Mouse (Mus musculus) embryonic facial prominence, embryonic 11.5 days (tissue): ENCODE measurements at regions not wholly inside any gene's neighbourhood (a gene's known extent, or its start where the extent isn't known, plus 50 kb on each side); places are given as distances from the start of the nearest gene placed in this dataset.

Experiments
- ATAC-seq: fragments of 200-750 bp; cut with Nextera tagmentation; replicated peaks from 2 replicates; pipeline ENCODE4 v1.8.0; 2017; ENCODE audit warnings: low read depth; ENCODE audit not compliant: insufficient number of reproducible peaks, low FRiP score, low TSS enrichment
- DNase-seq: peaks from one replicate; pipeline ENCODE4 v3.0.0-alpha.2; 2015; ENCODE audit warnings: low spot score
- H3K27ac ChIP-seq: fragments of 300-500 bp; sonication (generic); replicated peaks from 2 replicates; pipeline ENCODE4 v1.5.1; 2014; ENCODE audit warnings: mild to moderate bottlenecking, low read depth, low read length, control low read depth
- H3K27me3 ChIP-seq: fragments of 300-500 bp; sonication (generic); 2 replicates; pipeline ENCODE4 v1.6.1; 2014; ENCODE audit warnings: mild to moderate bottlenecking, low read length, moderate library complexity, mixed read lengths; ENCODE audit not compliant: control insufficient read depth, insufficient read depth
- H3K36me3 ChIP-seq: fragments of 300-500 bp; sonication (generic); replicated peaks from 2 replicates; pipeline ENCODE4 v1.6.1; 2014; ENCODE audit warnings: low read depth, mild to moderate bottlenecking, low read length, moderate library complexity, mixed read lengths; ENCODE audit not compliant: control insufficient read depth, insufficient read depth
- H3K4me1 ChIP-seq: fragments of 300-500 bp; sonication (generic); 2 replicates; pipeline ENCODE4 v1.6.1; 2014; ENCODE audit warnings: low read length, mixed read lengths; ENCODE audit not compliant: control insufficient read depth, insufficient read depth
- H3K4me2 ChIP-seq: fragments of 300-500 bp; sonication (generic); 2 replicates; pipeline ENCODE4 v1.6.1; 2014; ENCODE audit warnings: low read depth, mild to moderate bottlenecking, control low read depth, low read length, moderate library complexity
- H3K4me3 ChIP-seq: fragments of 300-500 bp; sonication (generic); 2 replicates; pipeline ENCODE4 v1.5.1; 2014; ENCODE audit warnings: low read depth, low read length, control low read depth
- H3K9ac ChIP-seq: fragments of 300-500 bp; sonication (generic); replicated peaks from 2 replicates; pipeline ENCODE4 v1.6.1; 2014; ENCODE audit warnings: mild to moderate bottlenecking, control low read depth, low read length
- H3K9me3 ChIP-seq: fragments of 300-500 bp; sonication (generic); replicated peaks from 2 replicates; pipeline ENCODE4 v1.6.1; 2016; ENCODE audit warnings: mild to moderate bottlenecking, low read length, inconsistent platforms, mixed read lengths; ENCODE audit not compliant: control insufficient read depth
- WGBS: fragments of 180-500 bp; shearing (Covaris S2); extraction: QIAGEN DNeasy Blood & Tissue Kit; methylation state at CpG from one replicate; pipeline ENCODE4 v1.1.7; 2014; 5-methylcytosine and 5-hydroxymethylcytosine counted together

DNA sequence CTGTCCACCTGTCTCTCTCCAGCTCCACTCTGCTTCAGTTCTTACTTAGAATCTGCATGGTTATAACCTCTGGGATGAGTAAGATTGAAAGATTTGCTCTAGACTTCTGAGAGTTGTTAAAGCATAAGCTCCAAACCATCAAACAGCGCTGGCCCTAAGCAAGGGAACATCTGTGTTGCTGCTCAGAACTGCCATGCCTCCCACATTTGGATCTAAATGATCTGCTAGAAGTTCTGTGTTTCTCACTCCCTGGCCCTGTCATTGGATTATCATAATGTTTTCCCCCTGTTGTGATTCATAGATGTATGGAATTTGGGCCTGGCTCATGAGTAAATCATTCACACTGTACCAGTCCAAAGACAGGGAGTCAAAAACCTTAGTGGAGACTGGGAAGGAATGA is 448.1 kb downstream of the 1190002N15Rik start:
- Histone ChIP-seq H3K27me3 (no peaks in the 10 kb centered on the region), H3K36me3 (no peaks in the 10 kb centered on the region), H3K27ac (no peak overlapping the region), H3K4me3 (no peak overlapping the region), H3K4me2 (no peak overlapping the region), H3K4me1 (no peaks in the 10 kb centered on the region), H3K9ac (no peak overlapping the region), H3K9me3 (no peaks in the 10 kb centered on the region)
- DNase-seq: no peak
- ATAC-seq: no peak
- WGBS: 81% methylated on average over 1 of the region's 1 CpGs

DNA sequence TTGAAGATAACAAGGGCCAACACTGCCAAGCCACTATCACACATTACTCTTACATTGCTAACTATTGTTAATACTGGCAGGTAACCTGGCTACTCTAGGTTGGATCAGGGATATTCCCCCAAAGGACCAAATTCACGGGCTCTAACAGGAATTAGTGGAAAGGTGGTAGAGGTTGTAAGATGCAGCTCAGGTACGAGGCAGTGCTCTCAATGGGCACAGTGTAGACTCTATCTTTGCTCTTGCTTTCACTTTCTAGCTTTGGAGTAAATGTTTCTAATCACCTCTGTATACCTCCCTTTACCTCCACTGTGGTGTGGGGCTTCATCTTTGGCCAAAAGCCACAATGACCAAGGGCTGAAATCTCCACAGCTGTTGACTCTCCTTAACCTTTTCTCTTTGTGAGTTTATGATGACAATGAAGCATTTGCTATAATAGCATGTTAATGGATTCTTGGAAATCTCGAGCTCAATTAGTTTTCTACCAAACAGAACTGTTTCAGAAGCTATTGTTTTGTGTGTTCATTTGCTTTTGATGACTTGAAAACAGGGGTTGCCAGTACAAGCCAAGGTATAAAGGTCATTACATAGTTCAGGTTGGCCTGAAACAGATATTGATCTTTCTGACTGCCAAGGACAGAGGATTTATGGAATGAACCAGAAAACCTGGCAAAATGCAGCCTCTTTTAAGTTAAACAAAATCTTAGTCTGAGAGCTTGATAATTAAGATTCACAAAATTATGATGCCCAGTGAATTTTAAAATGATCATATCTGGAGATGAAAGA is 454.1 kb downstream of the 1190002N15Rik start:
- no peak overlapping the region for H3K4me3 ChIP-seq
- no peak for DNase-seq
- H3K36me3 ChIP-seq: no peaks in the 10 kb centered on the region
- no peaks in the 10 kb centered on the region for H3K27me3 ChIP-seq
- H3K4me2 ChIP-seq: no peak overlapping the region
- WGBS: 72% methylated on average over 3 of the region's 3 CpGs
- no peak overlapping the region for H3K27ac ChIP-seq
- no peaks in the 10 kb centered on the region for H3K4me1 ChIP-seq
- H3K9me3 ChIP-seq: no peaks in the 10 kb centered on the region
- no peak overlapping the region for H3K9ac ChIP-seq
- no peak for ATAC-seq

DNA sequence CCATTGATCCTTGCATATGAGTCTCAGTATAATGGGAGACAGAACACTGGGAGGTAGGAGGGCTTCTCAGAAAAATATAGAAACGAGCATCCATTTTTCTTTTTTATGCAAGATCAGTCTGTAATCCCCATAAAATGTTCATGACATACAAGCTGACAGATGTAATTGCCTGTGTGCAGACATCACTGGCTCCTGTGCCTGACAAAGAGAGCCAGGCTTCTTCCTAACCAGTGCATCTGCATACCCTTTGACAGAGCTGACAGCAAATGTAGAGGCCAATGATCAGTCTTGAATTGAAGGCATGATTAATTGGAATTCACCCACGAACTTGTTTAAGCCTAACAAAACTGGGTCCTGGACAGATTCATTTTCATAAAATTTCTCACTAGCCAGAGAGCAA is 463.0 kb downstream of the 1190002N15Rik start:
- Histone ChIP-seq H3K27me3 (no peaks in the 10 kb centered on the region), H3K4me2 (no peak overlapping the region), H3K36me3 (no peaks in the 10 kb centered on the region), H3K4me1 (no peaks in the 10 kb centered on the region), H3K9ac (no peak overlapping the region), H3K4me3 (no peak overlapping the region), H3K27ac (no peak overlapping the region), H3K9me3 (no peaks in the 10 kb centered on the region)
- 69% methylated on average over 2 of the region's 2 CpGs for WGBS
- ATAC-seq: no peak
- no peak for DNase-seq

DNA sequence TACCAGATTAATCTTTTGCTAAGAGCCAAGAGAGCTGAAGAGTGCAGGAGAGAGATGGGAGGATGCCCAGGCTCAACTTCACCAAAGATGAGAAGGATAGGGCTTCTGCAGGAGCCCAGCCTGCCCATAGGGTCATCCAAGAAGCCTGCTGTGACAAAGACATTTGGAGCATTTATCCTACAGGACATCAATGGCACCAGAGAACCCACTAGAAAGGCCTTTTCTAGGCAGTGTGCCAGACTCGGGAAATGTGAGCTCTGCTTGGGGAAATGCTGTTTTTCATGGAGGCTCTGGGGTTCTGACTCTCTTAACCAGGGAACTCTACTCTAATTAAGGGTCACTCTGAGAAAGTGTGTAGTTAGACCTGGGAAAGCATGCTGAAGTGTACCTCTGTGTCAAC is 470.8 kb downstream of the 1190002N15Rik start:
- Histone ChIP-seq H3K27me3 (no peaks in the 10 kb centered on the region), H3K4me3 (no peak overlapping the region), H3K9me3 (no peaks in the 10 kb centered on the region), H3K36me3 (no peaks in the 10 kb centered on the region), H3K27ac (no peak overlapping the region), H3K4me1 (no peaks in the 10 kb centered on the region), H3K9ac (no peak overlapping the region), H3K4me2 (no peak overlapping the region)
- DNase-seq: no peak
- ATAC-seq: no peak
- WGBS: 49% methylated on average over 1 of the region's 1 CpGs

DNA sequence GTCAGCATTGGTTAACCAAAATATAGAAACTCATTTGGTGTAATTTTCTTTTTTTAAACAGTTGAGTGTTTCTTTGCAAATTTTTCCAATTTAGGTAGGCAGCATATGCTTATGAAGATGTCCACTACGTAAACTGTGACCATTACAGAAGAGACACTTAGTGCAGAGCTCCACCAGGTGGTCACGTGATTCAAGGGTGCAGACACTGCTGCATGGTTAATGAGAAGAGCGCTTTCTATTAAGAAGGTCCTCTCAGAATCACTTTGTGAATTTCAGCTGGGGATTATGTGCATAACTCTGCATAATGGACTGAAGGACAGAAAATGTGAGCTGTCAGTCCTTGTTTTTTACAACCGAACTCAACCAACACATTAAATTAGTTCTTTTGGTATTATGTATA is 484.7 kb downstream of the 1190002N15Rik start:
- H3K4me2 ChIP-seq: no peak overlapping the region
- H3K4me1 ChIP-seq: no peaks in the 10 kb centered on the region
- H3K27ac ChIP-seq: no peak overlapping the region
- no peak overlapping the region for H3K9ac ChIP-seq
- ATAC-seq: no peak
- H3K9me3 ChIP-seq: no peaks in the 10 kb centered on the region
- WGBS: 77% methylated on average over 4 of the region's 4 CpGs
- H3K4me3 ChIP-seq: no peak overlapping the region
- H3K36me3 ChIP-seq: no peaks in the 10 kb centered on the region
- no peaks in the 10 kb centered on the region for H3K27me3 ChIP-seq
- no peak for DNase-seq

DNA sequence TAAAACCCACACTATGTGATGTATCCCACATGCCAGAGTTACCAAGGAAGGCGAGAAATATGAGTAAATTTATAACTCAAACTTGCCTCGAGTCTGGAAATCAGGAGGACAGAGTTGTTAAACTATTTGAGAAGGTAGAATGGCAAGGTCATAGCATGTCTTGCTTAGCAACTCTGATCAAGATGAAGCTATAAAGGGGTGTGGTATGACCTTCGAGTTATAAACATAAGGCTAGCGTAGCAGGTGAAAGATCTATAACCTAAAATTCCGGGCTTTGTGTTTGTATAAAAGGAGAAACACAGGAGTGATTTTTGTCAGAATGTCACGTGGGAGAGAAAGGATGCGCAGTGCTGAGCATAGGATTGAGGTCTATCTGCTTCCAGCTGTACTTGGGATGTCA is 490.0 kb downstream of the 1190002N15Rik start:
- Histone ChIP-seq H3K27ac (no peak overlapping the region), H3K27me3 (no peaks in the 10 kb centered on the region), H3K4me2 (no peak overlapping the region), H3K4me3 (no peak overlapping the region), H3K9ac (no peak overlapping the region), H3K4me1 (no peaks in the 10 kb centered on the region), H3K36me3 (no peaks in the 10 kb centered on the region), H3K9me3 (no peaks in the 10 kb centered on the region)
- ATAC-seq (no peak), DNase-seq (no peak)
- WGBS: 83% methylated on average over 7 of the region's 7 CpGs

DNA sequence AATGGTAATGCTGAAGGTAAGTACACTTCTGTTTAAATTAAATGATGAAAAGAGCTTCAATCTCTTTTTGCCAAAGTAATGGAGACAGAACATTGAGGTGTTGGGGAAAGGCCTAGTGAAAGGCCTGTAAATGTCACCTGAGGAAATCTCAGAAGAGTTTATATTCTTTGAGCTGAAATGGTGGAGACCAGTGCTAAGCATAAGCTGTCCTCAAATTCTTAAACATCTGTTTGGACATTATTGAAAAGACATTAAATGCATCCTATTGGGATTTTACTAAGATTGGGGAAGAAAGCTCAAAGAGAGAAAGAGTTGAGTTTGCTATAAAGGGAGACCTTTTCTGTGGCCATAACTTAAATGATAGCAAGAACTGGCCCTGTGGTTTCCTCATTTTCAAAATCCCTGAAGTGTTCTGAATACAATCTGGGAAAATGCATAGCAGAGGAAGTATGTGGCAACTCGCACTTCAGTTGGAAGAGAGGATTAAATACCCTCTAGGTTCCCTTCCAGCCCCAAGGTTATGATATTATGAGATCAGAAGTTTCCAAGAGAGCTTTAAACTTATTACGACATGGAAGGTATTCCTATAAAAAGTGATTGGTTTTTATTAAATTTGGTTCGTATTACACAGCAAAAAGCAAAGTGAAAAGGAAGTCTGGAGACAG is 492.3 kb downstream of the 1190002N15Rik start:
- DNase-seq (no peak), ATAC-seq (no peak)
- no peaks in the 10 kb centered on the region for H3K4me1 ChIP-seq
- no peaks in the 10 kb centered on the region for H3K36me3 ChIP-seq
- H3K27ac ChIP-seq: no peak overlapping the region
- no peaks in the 10 kb centered on the region for H3K9me3 ChIP-seq
- no peaks in the 10 kb centered on the region for H3K27me3 ChIP-seq
- H3K4me3 ChIP-seq: no peak overlapping the region
- no peak overlapping the region for H3K4me2 ChIP-seq
- whole genome bisulfite sequencing: 81% methylated on average over 3 of the region's 3 CpGs
- H3K9ac ChIP-seq: no peak overlapping the region

DNA sequence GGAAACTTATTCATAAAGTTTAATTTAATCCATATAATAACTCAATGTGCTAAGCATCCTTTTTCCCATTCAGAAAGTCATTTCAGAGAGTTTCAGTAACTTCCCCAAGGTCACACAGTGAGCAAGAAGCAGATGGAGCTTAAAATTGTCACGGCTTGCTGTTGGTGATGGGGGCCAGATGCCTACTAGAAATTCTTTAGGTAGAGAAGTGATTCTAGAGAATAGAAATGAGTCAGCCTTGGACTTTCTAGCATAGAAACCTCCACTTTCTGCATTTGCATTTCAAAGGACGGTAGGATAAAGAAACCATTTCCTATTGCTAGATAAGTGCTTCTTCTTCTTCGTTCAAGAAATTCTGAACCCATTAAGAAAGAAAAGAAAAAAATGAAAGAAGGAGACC is 514.1 kb downstream of the 1190002N15Rik start:
- Histone ChIP-seq H3K9ac (no peak overlapping the region), H3K4me2 (no peak overlapping the region), H3K27me3 (no peaks in the 10 kb centered on the region), H3K4me3 (no peak overlapping the region), H3K27ac (no peak overlapping the region), H3K36me3 (no peaks in the 10 kb centered on the region), H3K9me3 (no peaks in the 10 kb centered on the region), H3K4me1 (no peaks in the 10 kb centered on the region)
- DNase-seq: no peak
- no peak for ATAC-seq
- 58% methylated on average over 3 of the region's 3 CpGs for WGBS
